Mouse (Mus musculus): ENCODE measurements at regions not wholly inside any gene's neighbourhood (a gene's known extent, or its start where the extent isn't known, plus 50 kb on each side); places are given as distances from the start of the nearest gene placed in this dataset.

GRCm38 (mm10) chr2:169035315-169035714 is 79.9 kb upstream of the Zfp64 start:
- DNase-seq (ENCODE audit: low read depth) = no peak

DNA sequence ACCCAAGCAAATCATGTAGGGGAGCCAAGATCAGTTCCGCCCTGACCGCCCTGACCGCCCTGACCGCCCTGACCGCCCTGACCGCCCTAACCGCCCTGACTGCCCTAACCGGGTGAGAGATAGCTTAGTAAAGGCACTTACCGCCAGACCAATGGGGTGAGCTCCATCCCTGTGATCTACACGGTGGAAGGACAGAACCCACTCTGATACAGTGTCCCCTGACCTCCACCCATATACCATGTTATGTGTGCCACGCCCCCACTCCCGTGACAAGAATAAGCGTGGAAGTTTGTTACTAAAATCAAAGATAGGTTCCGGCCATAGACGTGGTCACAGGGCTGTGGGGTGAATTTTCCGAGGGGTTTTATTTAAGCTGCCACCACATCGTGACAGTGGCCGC is 78.6 kb upstream of the Zfp64 start:
- DNase-seq (ENCODE audit: low read depth) = no peak

- no peak for DNase-seq (ENCODE audit: low read depth)
Measured at GRCm38 (mm10) chr2:169033181-169033580, 77.8 kb upstream of the Zfp64 start.

DNA sequence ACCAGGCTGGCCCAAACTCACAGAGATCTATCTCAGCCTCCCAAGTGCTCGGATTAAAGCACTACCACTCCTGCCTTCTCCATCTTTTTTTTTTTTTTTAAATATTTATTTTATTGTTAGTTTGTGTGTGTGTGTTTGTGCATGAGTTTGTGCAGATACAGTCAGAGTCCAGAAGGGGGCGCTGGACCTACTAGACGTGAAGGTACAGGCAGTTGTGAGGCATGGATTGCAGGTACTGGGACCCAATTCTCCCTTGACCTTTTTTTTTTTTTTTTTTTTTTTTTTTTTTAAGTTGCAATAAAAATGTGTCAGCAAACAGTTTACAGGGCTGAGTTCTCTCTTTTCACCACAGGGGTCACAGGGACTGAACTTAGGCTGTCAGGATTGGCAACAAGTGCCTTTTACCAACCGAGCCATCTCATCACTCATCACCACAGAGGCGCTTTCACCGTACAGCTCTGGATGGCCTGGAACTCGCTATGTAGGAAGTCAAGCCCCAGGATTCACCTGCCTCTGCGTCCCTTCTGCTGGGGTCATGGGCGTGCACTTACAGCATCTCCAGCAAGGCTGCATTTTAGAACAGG is 73.2 kb upstream of the Zfp64 start:
- no peak for DNase-seq (ENCODE audit: low read depth)

DNA sequence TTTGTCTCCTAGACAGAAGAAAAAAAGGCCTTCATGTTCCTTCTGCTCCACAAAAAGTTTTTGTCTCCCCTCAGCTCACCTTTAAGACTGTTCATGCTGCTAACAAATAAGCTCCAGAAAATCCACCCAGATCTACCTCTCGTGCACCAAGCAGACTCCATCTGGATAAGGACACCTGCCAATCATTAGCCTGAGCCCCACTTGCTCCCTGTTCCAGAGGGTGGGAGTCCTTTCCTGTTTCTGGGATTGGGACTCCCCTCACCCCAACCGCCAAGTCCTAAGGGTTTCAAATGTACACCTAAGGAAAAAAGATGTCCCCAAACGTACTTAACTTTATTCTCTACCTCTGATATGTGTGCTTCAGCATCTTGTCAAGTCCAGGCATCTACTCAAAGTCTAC is 63.6 kb upstream of the Zfp64 start:
- DNase-seq (ENCODE audit: low read depth) = no peak

- no peak for DNase-seq (ENCODE audit: low read depth)
Measured at GRCm38 (mm10) chr2:169010271-169010670, 54.9 kb upstream of the Zfp64 start.

DNA sequence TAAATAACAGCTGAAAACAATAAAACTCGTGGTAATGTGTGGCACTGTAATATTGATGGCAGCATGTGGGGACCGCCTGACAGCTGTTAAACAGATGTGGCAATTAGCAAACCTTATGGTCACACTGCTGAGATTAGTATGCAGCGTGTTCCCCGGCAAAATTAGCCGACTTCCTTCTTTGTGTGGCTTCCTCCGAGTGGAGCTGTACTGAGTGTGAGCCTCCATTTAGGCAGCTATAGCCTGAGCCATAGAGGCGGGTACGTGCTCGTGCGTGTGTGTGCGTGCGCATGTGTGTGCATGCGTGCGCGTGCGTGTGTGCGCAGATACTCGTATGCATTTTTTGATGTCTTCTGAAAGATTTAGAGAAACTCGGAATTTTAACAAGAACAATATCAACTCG is 53.4 kb upstream of the Zfp64 start:
- DNase-seq (ENCODE audit: low read depth) = no peak

DNA sequence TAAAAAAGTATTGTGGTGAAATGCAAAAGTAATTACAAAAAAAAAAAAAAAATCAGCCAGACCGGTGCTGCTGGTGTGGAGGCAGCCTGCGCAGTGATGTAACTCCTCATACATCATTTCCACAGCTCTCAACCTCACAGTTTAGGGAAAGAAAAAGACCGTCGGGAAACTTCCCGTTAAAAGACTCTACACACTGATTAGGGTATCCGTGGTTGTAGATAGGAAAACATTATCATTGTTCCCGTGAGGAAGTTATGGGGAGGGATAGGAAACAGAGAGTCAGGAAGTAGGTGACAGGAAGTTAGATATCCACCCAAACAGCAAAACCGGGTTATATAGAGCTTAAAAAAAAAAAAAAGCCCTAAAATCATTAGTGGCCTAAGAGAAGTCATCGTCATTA is 52.9 kb upstream of the Zfp64 start:
- DNase-seq (ENCODE audit: low read depth) = no peak

GRCm38 (mm10) chr2:169006549-169006948 is 51.2 kb upstream of the Zfp64 start:
- no peak for DNase-seq (ENCODE audit: low read depth)

- DNase-seq (ENCODE audit: low read depth) = no peak
Measured at GRCm38 (mm10) chr2:169005810-169006209, 50.4 kb upstream of the Zfp64 start.
